Mouse (Mus musculus) B cell, adult 2 months (primary cell): Measurements from ENCODE around the gene Rasip1.
"Not testable (repeated sequence)": the region's sequence is repeated elsewhere in the genome, so short reads cannot be mapped to it uniquely, and the experiment has no call there.

Experiments
- DNase-seq, 2 experiments: peaks; one replicate each; pipeline ENCODE4 v3.0.0; 2022

The Rasip1 gene

DNA sequence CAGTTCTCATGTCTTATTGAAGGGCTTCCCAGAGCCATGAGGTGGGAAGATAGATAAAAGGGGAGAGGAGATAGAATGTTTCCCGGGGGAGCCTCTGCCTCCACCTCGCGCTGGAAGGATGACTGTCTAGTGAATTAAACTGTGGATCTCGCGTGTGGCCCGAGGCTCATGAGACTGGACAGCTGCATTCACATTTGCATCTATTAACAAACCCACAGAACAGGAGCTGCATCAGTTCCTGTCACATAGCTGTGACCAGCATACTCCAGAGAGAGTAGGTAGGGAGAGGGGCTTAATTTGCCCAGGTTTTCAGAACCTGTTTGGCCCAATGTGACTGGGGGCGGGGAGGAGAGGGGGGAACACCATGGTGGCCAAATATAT, 18.3 kb downstream of the Rasip1 start:
- DNase-seq, result no peak

DNA sequence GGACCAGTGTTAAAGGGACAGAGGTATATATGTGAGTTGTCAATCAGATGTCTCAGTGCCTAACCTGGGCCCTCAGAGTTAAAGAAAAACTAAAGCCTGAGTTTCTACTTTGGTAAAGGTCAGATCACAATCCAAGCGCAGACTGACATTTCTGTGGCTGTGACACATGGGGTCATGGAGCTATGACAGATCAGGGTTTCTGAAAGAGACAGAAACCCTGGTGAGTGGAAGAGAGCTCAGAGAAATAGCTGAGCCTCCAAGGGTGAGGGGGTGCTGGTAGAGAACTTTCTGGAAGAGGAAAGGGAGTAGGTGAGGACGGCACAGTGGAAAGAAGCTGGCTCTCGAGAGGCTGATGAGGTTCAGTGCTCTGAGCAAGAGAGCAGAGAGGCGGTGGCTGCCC, 19.4 kb downstream of the Rasip1 start:
- no peak for DNase-seq

DNA sequence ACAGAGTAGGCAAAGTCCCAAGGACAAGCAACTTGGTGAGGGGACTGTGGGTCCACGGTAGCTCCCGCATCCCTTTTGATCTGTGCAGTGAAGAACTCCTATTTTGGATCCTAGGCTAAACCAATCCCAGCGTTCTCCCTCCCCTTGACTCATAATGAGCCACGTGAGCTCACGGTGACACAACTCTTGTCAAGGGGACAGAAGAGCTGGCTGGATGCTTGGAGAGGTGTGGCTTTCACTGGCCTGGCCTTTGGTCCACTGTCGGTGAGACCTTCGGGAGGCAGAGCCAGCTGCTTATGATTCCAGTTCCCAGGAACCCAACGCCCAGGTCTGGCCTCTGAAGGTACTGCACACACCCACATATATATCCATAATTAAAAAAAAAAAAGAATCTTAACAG, 22.1 kb downstream of the Rasip1 start:
- DNase-seq, result no peak

DNA sequence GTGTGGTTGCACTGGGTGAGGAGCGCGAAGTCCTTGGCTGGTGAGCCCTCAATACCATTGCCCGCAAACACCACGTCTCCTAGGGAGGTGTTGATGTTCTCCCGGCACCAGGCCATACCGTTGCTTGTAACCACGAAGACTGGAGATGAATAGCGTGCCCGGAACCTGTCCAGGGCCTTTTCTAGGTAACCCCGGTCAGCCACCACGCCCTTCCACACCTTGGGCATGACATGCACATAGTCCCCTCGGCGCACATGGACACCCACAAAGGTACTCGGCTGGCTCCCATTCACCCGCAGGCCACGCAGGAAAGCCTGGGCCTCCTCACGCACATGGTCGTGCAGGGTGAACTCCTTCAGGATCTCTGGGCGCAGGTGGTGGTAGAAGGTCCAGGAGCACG, 23.2 kb downstream of the Rasip1 start:
- DNase-seq, result not testable (repeated sequence)

DNA sequence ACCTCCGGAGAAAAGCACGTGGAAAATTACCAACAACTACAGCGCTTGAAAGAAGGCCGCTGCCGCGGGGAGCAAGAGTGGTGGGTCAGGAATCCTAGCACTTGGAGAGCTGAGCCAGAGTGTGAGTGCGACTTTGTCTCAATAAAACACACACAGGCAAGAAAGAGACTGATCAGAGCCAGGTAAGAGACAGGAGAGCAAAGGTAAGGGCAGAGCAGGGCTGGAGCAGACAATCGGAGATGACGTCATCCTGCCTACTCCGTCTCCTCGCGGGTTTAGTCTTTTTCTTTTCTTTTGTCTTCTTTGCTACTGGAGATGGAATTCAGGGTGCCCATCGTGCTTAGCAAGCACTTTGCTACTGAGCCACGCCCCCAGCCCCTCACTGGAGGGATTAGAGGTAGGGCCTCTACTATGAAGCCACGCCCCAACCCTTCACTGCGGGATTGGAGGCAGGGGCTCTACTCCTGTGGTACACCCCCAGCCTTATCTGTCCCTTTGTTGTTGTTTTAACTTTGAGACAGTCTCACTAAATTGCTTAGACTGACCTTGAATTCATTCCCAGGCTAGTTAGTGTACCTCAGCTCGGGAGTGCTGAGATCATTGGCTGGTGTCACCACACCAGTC, 27.2 kb downstream of the Rasip1 start:
- DNase-seq, result no peak

DNA sequence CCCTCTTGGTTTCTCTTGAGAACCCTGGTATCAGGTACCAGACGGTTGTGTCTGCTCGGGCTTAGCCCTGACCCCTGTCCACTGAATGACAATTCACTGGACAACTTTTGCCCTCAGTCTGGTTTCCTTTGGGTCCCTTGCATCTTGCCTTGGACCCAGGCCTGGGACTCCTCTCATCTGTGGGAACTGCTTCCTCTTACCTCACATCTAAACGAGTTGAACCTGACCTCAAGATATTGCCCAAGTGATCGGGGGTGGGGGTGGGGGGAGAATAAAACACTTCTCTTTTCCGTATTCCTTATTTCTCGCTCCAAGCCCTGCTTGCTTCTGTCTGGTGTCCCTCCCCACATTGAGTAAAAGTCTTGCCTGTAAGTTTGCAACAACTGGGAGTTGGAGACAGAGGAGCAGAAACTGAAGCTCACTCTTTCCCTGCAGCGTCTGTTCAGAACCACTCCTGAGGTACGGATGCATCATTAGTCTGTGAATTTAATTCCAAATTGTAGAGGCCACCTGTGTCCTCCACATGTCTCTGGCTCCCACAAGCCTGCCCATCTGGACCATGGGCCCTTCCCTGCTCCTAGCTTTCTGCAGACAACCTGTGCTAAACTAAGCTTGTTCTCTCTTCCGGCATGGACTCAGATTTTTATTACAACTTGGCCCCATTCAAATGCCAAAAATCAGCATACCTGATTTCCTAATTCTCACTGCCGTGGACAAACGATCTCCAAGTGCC, 33.6 kb downstream of the Rasip1 start:
- DNase-seq, result no peak

DNA sequence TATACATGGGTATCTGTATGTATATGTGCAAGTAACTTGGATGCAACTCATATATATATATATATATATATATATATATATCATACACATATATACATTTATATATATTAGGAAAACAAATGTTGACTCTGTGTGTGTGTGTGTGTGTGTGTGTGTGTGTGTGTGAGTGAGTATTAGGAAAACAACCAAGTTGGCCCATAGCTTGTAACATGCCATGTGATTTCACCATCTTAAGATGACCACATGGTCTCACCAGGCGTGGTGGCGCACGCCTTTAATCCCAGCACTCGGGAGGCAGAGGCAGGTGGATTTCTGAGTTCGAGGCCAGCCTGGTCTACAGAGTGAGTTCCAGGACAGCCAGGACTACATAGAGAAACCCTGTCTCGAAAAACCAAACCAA, 34.4 kb downstream of the Rasip1 start:
- DNase-seq, result not testable (repeated sequence)

DNA sequence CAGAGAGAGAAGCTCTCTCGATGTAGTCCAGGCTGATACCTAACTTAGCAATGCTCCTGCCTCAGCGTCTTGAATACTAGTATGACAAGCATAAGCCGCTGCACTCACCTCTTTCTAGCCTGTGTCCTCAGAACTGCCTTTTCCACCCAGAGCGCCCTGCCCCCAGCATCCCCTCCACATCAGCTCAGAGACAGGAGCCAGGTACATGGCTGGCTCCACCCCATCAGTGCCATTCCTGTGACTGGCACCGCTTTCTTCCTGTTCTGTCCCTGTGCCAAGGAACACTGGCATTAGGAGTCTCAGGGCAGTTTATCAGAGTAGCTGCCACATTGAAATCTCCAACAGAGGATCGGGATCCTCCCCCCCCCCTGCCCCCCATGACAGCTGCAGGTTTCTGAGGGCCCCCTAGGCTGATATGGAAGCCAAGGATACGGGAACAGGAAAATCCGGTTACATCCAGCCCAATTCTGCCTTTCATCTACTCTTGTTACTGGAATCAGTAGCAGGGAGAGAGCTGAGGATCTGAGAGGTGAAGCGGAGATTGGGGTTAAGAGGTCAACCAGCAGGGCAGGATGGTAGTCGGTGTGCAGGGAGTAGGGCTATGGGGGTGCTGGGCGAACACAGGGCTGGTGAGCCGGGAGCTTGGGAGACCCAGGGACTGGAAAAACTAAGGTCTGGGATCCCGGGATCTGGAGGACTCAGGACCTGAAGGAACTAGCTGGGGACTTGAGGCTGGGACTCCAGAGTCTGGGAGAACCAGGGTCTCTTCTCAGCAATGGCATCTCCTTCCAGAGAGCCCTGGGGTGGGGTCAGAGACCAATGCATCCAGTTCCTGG, 38.2 kb downstream of the Rasip1 start:
- no peak for DNase-seq

DNA sequence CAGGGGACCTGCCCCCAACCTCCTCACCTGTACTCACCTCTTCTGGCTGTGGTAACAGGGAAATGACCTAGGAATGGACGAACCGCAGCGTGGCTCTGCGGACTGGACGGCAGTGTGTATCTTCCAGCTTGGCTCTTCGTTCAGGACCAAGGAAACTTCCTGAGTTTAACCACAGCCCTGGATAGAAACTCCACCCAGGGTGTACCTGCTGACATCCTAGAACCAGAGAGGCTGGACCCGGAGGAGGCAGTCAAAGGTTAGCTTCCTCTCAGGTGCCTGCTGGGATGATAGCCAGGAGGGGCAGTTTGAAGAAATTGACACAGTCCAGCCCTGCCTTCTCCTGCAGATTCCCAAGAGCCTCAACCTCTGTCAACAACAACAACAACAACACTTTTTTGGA, 38.9 kb downstream of the Rasip1 start, which contains the start of gene Fut2:
Gene Fut2 (minus strand): TSS at position 234 of the 400 bp plus-strand sequence.
- DNase-seq, result no peak

DNA sequence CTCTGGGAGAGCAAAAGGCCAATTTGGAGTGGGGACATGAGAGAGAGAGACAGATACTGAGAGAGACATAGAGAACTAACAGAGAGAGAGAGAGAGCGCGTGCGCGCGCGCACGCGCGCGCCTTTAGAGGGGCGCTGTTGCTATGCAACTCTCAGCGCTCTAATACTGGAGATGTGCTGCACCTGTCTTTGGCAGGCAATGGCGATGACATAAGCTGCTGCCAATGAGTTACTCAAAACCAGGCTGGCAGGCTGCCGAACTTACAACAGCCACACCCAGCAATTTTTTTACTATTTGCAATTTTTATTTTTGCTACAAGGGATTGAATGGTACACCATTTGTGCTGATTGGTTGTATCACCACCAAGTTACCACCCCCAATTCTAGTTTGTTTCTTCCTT, 40.5 kb downstream of the Rasip1 start:
- no peak for DNase-seq

DNA sequence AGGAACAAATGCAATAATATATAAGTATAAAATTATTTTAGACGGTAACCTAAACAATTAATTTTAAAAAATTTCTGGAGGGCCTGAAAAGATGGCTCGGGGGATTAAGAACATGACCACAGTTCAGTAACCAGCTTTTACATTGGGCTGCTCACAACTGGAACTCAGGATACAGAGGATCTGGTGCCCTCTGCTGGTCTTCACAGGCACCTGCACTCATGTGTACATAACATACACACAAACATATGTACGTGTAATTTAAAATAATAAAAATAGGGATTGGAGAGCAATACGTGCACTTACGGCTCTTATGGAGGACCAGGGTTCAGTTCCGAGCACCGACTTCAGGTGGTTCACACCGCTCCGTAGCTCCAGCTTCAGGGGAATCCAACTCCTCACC, 41.6 kb downstream of the Rasip1 start:
- DNase-seq, result no peak

DNA sequence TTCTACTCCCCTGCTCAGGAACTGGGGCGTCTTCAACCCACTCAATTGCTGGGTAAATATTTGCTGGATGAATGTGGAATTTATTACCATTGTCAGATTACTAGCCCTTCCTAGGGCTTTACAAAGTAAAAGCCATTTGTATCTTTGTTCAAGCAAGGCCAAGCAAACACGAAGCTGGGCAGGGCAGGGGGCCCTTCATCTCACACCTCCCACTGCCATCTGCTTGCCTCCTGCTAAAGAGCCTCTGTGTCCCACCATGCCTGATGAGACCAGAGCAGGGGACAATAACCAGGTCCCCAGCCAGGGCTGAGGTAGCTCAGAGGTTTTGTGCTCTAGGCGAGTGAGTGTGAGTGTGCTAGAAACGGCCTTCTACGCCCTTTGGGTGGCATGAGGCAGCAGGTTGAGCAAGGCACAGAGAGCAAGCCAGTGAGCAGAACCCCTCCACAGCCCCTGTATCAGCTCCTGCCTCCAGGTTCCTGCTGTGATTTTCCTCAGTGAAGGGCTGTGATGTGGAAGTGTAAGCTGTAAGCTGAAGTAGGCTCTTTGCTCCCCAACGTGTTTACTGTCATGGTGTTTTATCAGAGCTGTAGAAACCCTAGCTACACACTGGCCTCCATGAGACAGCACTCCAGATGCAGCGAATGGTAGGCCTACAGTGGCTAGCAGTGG, 50.5 kb downstream of the Rasip1 start:
- no peak for DNase-seq

DNA sequence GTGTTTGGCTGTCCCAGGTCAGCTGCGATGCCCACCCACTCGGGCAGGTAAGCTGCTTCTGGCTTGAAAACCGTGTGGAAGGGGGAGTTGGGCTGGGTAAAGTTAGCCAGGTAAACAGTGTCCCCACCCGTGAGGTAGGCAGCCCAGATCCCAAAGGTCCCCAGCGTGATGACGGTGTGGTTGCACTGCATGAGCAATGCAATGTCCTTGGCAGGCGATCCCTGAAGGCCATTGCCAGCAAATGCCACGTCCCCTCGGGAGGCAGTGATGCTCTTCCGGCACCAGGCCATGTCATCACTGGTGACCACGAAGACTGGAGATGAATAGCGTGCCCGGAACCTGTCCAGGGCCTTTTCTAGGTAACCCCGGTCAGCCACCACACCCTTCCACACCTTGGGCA, 51.2 kb downstream of the Rasip1 start:
- no peak for DNase-seq

DNA sequence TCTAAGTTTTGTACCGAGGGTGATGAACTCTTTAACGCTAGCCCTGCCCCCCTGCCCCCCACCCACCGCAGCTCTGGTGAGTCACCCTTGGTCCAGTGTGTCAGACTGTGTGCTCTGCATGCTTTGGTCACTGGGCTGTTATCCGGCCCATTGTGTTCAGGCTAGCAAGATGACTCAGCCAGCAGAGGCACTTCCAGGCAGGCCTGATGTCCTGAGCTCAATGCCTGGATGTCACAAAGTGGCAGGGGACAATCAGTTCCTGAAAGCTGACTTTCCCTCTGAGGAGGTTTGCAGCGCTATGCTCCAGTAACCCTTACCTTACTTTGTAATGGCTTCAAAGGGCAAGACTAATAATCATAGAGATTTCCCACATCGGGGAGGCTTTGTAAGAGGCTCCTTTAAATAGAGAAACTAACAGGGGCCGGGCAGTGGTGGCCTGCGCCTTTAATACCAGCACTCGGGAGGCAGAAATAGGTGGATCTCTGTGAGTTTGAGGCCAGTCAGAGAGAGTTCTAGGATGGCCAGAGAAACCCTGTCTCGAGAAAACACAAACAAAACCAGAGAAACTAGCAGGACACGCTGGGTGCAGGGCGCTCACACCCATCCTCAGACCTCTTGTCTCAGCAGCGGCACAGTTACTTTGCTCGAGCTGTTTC, 52.8 kb downstream of the Rasip1 start:
- DNase-seq, result no peak

DNA sequence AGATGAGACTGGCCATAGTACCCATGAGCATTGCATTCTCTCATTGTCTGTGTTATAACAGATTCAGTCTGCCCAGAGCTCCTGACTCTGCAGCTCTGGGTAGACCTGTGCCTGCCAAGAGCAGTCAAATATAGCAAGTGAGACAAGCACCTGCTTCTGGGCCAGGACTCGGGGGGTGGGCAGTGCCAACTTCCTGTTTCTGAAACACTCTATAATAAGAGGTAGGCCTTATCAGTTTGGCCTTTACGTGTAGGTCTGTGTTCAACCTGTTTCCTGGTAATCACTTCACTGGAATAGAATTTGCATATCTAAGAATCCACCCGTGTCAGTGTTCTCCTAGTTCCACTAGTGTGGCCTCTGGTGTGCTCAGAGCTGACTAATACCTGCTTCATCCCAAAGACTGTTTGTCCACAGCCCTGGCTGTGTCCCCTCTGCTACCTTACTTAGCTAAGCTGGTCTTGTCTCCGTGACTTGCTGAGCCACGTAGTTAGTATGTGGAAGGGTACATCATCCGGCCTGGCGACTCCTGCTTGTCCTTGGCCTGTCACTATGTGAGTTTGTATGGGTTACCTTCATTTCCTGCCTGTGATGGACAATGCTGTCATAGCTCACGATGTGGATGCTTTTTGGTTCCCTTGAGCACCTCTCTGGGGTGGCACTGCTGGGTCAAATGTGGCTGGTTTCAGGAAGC, 53.9 kb downstream of the Rasip1 start:
- DNase-seq, result peak; percentile 73 to 82

DNA sequence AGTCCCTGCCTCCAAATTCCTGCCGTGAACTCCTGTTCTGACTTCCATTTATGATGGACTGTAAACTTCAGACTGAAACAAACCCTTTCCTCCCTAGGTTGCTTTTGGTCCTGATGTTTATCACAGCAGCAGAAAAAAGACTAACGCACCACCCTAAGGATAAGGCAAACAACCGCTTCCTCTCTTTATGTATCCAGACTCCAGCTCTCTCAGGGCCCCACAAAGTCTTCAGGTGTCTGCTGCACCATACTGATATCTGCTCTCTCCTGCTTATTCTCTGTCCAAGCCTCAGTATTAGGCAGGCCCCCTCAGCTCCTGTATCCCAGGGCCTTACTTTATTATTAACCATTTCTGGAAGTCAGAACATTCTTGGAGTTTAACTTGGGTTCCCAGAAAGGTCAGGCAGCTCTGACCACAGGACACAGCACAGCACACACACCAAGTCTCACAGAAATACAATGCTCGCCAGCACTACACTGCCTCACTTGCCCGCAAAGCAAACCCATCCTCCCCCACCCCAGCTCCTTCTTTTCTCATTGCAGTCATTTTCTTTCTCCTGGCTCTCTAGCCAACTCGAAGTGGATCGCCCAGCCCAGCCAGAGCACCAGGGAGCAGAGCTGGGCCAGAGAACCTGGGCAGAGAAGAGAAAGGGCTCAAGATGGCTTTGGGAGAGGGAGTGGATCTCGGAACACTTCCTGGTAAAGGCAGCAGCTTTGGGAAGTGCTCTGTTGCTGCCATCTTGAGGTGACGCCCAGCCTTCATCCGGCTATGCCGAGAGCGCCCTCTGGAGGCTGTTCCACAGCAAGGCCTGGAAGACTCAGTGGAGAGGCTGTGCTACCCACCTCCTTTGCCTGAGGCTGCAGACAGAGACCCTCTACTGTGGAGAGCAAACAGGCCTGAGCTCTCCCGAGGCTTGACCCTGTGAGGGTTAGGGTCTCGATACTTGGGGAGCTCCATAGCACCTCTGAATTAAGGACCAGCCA, 55.1 kb downstream of the Rasip1 start:
- peak; percentile 85 to 86 for DNase-seq

DNA sequence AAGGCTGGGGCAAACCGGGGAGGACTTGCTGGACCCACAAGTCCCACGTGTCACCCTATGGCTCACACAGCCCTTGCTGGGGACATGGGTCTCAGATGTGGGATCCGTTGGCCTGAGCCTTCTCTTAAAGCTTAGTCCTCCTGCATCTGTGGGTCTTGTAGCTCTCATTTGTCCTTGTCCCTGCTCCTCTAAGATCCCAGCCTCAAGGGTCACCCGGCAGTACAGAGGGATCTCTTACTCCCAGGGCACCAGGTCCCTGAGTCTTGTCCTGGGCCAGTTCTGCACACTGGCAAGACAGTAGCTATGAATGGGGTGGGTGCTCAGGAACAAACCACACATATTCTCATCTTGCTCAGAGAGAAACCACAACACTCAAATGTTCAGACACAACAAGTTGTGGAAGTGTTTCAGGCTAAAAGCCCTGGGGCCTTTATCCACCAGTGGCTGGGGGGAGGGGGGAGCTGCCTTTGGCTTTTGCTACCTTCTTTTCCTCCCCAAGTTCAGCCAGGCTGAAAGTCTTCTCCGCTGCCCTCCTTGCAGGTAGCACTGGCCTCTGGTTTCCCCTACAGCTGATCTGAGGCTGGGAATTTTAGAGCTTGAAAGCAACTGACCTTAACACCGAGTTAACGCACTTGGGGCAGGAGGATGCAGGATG, 56.2 kb downstream of the Rasip1 start, which contains the start of gene Ntn5:
Gene Ntn5 (plus strand): TSS at position 627 of the 655 bp plus-strand sequence.
- no peak for DNase-seq

DNA sequence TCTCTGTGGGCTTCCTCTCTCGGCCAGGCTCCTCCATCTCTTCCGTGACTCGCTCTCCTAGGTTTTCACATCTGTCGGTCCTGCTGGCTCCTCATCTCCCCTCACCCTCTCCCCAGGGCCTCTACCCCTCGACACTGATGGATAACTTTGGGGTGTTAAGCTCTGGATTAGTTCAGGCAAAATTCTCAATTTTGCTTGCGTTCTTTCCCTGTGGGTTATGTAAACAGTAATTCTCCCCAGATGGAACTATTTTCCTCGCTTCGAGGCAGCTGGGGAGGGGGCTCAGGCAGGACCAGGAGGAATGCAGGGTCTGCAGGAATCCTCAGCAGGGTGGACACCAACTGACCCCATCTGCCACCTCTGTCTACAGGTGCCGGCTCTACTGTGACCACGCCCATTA, 58.5 kb downstream of the Rasip1 start:
- DNase-seq, result no peak

DNA sequence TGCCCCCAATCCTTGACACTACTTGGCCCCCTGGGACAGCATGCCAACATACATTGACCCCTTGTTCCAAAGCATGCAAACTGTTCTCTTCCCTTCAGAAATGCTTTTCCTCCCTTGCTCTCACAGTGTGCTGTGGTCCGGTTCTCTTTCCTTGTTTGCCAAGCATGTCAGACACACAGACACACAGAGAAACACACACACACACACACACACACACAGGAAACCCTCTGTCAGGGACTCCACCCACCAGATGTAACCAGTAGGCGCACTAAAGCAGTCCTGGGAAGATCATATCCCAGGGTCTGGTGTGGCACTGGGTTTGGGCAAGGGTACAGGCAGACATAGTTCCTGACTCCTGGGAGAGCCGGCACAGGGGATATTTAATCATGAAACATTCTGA, 59.6 kb downstream of the Rasip1 start:
- DNase-seq, result no peak
